Mouse (Mus musculus) liver, embryonic 14 days (tissue): ENCODE measurements around the gene Harbi1. TPM values are rescaled to one million over a fixed set of nuclear protein-coding genes. Genes with fewer than 3 reads are reported as not detected.

Experiments used
- polyA plus RNA-seq: library from polyadenylated mRNA; depleted of rRNA; stranded (reverse); fragments of >200 nt; gene quantifications from 2 replicates; pipeline ENCODE4 v1.2.3, GENCODE M21; 2012; rRNA removed

Harbi1 gene
- 2.4 and 2.7 TPM in 2 replicates for polyA plus RNA-seq

GRCm38 (mm10) chr2:91710272-91711234 is at the start of gene Harbi1, which contains the start of gene Atg13:
TSS of gene Harbi1 (plus strand) at chr2:91710852.
TSS of gene Atg13 (minus strand) at chr2:91710576.

DNA sequence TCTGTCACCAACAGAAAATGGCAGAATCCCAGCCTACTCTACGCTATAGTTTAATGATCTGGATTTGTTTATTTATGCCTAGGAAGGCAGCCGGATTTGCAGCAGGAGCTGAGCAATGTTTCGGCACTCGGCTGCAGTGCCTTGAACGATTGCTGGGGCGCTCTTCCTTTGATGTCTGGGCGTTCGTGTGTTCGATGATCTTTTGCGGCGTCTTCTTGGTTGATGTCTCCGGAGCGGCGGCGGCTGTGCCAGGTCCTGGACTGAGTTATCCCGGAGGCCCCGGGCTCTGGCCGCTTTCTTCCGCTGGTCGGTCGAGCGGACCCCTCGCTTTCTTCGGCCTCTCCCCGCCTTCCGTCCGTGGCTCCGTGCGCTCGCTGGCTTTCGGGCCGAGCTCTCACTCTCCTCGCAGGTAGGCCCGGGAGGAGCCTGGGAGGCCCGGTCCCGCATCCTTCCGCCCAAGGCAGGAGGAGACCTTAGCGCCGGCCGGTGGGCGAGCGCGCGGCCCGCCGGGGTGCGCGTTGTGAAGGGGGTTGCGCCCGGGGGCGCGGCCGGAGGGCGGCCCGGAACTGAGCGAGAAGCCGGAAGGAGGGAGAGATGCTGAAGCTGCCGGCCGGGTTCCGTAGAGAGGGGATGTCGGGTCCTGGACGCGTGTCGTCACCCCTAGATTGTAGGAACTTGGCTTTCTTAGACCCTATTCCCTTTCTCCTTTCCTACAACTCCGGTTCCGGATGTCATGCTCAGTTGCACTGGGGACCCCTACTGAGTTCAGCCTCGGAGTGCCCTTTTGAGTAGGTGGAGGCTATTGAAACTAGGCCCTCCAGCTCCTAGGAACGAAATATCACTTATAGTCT is 19.5 kb downstream of the Harbi1 start, which contains the start of gene Ambra1:
Gene Ambra1, plus strand, starts transcription at position 164 of the 851 bp plus-strand sequence.

Other genes starting within 250 kb of the Harbi1 start
- 20.3 and 23.6 TPM in 2 replicates for gene Ckap5, start 184.1 kb upstream of the Harbi1 start, polyA plus RNA-seq
- 180 and 197 TPM in 2 replicates for gene F2, start 74.4 kb upstream of the Harbi1 start, polyA plus RNA-seq
- 5.3 and 5.4 TPM in 2 replicates for gene Zfp408, start 61.1 kb upstream of the Harbi1 start, polyA plus RNA-seq
- gene Arhgap1, start 61.0 kb upstream of the Harbi1 start, polyA plus RNA-seq, result 20.5 and 26.1 TPM in 2 replicates
- gene Atg13, start 276 bp upstream of the Harbi1 start, polyA plus RNA-seq, result 7.2 and 7.9 TPM in 2 replicates
- 3.4 and 4.0 TPM in 2 replicates for gene Ambra1, start 19.3 kb downstream of the Harbi1 start, polyA plus RNA-seq
- gene Chrm4, start 216.4 kb downstream of the Harbi1 start, polyA plus RNA-seq, result 0.06 and 0.14 TPM in 2 replicates
- 17.6 and 28.7 TPM in 2 replicates for gene Mdk, start 221.4 kb downstream of the Harbi1 start, polyA plus RNA-seq
- 0.05 and 0.06 TPM in 2 replicates for gene Gm9821, start 234.9 kb downstream of the Harbi1 start, polyA plus RNA-seq